Mouse (Mus musculus) spleen, embryonic (tissue): ENCODE results near the gene Cd22.

ENCODE experiments used
- CTCF ChIA-PET: fragments of 350-600 bp; sonication (Branson Sonifier 250); formaldehyde crosslinking; loops from one replicate; lab custom pipeline; 2022; lab: Charles Lee

Gene Cd22

GRCm38 (mm10) chr7:30823675-30824074 lies 56.5 kb downstream of the Cd22 start, which contains the start of gene Ffar2:
TSS of gene Ffar2 (minus strand) at chr7:30823775.
- CTCF ChIA-PET = no interaction called here

DNA sequence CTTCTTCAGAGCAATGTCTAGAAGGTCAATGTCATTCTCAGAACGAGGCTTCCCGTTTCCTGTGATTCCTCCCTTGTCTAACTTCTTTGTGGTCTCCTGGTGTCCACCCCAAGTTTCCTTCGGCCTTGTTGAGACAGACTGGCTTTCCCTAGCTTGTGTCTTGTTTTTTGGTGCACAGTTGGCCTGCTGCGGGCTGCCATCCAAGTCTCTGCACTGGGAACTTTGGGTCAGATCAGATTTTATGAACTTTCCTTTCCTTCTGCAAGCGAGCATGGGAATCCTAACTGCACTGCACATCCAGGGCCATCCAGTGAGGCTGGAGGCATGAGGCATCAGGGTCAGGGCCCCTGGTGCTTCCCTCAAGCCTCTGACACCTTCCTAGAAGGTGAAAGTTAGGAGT lies 58.6 kb downstream of the Cd22 start:
- CTCF ChIA-PET = interaction anchor here (0.6 kb wide), 2 partner anchors 21 to 268 kb away, joined by 3 to 4 read pairs; no protein-coding TSS in a partner anchor

GRCm38 (mm10) chr7:30820854-30821445 lies 59.2 kb downstream of the Cd22 start:
- CTCF ChIA-PET = interaction anchor here (0.6 kb wide), 1 partner anchor 269 kb away, joined by 3 read pairs; no protein-coding TSS in a partner anchor

DNA sequence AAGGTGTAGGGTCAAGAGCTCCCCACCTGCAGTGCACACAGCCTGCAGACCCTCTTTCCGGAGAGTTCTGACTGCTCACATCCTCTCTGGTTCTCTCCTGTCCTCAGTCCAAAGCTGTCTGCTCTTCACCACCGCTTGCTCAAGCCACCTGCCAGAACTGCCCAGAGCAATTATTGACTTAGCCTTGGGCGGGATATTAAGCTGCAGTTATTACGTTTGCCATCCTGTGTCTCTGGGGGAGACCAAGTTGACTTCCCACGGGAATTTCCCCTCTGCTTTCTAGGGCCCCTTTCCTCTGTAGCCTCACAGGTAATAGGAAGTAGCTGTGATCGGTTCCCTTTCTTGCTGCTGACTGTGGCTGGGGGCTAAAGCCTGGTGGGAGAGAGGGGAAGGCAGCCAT lies 60.0 kb downstream of the Cd22 start:
- CTCF ChIA-PET = interaction anchor here (0.6 kb wide), 1 partner anchor 91 kb away, joined by 3 read pairs; no protein-coding TSS in a partner anchor
